Mouse (Mus musculus) liver, adult 2 months (tissue): ENCODE measurements at regions not wholly inside any gene's neighbourhood (a gene's known extent, or its start where the extent isn't known, plus 50 kb on each side); places are given as distances from the start of the nearest gene placed in this dataset.

Source experiments
- DNase-seq: peaks from one replicate; pipeline ENCODE4 v3.0.0-alpha.2; 2011; ENCODE audit warnings: low read depth, low spot score; ENCODE audit errors: extremely low read depth
- H3K27ac ChIP-seq: fragments of 200-500 bp; replicated peaks from 2 replicates; pipeline ENCODE4 v1.5.1; 2012; ENCODE audit warnings: low read depth, mild to moderate bottlenecking, control low read depth, inconsistent platforms, low read length; ENCODE audit not compliant: insufficient read depth
- H3K27me3 ChIP-seq: fragments of 200-500 bp; 2 replicates; pipeline ENCODE4 v1.6.1; 2012; ENCODE audit warnings: mild to moderate bottlenecking, moderate library complexity, low read length, inconsistent platforms; ENCODE audit not compliant: control insufficient read depth, insufficient read depth
- H3K36me3 ChIP-seq: fragments of 200-500 bp; 2 replicates; pipeline ENCODE4 v1.6.1; 2012; ENCODE audit warnings: low read length, inconsistent platforms; ENCODE audit not compliant: control insufficient read depth, insufficient read depth
- H3K4me1 ChIP-seq: fragments of 200-500 bp; 2 replicates; pipeline ENCODE4 v1.6.1; 2011; ENCODE audit warnings: low read length; ENCODE audit not compliant: control insufficient read depth, insufficient read depth
- H3K4me3 ChIP-seq: fragments of 200-500 bp; 2 replicates; pipeline ENCODE4 v1.5.1; 2011; ENCODE audit warnings: low read depth, mild to moderate bottlenecking, control low read depth, low read length, moderate library complexity; ENCODE audit not compliant: insufficient read depth
- H3K79me2 ChIP-seq: fragments of 200-500 bp; 2 replicates; pipeline ENCODE4 v1.6.1; 2012; ENCODE audit warnings: inconsistent platforms, mild to moderate bottlenecking, low read length, moderate library complexity; ENCODE audit not compliant: control insufficient read depth, insufficient read depth
- H3K9ac ChIP-seq: fragments of 200-500 bp; 2 replicates; pipeline ENCODE4 v1.6.1; 2012; ENCODE audit warnings: low read depth, mild to moderate bottlenecking, control low read depth, inconsistent platforms, low read length
- CTCF ChIP-seq: fragments of 200-500 bp; IDR thresholded peaks from 2 replicates; pipeline ENCODE4 v1.5.1; 2011; ENCODE audit warnings: low read depth, low read length, control low read depth
- POLR2A ChIP-seq: fragments of 200-500 bp; IDR thresholded peaks from 2 replicates; pipeline ENCODE4 v1.6.1; 2011; ENCODE audit warnings: low read length, control low read depth; ENCODE audit not compliant: insufficient read depth; ENCODE audit errors: extremely low read depth
- WGBS: fragments of 180-500 bp; shearing (Covaris S2); methylation state at CpG from one replicate; pipeline ENCODE4 v1.1.7; 2018; 5-methylcytosine and 5-hydroxymethylcytosine counted together

DNA sequence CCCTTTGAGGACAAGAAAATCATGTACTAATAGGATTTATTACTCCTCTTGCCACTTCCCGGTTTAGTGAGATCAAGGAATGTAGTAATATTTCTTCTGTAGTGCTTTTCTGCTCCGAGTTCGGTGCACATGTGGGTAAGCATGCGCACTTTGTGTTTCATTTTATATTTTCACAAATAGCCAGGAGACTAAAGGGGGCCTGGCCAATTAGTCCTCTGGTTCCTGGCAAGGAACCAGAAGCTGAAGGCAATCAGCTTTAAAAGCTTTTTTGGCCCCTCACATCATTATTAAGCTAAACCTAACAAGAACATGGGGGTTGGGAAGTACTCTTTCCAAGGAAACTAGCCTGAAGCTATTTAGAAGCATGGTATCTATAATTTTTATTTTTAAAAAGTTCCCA, 134.2 kb downstream of the Fzd1 start:
- H3K27ac ChIP-seq, result no peak overlapping the region
- no peaks in the 10 kb centered on the region for H3K4me1 ChIP-seq
- H3K9ac ChIP-seq, result no peak overlapping the region
- H3K4me3 ChIP-seq, result no peak overlapping the region
- no peaks in the 10 kb centered on the region for H3K27me3 ChIP-seq
- WGBS, result 87% methylated on average over 4 of the region's 4 CpGs
- H3K36me3 ChIP-seq, result no peaks in the 10 kb centered on the region
- no peaks in the 10 kb centered on the region for H3K79me2 ChIP-seq
- TF ChIP-seq POLR2A, result no peak
- no peak for DNase-seq

DNA sequence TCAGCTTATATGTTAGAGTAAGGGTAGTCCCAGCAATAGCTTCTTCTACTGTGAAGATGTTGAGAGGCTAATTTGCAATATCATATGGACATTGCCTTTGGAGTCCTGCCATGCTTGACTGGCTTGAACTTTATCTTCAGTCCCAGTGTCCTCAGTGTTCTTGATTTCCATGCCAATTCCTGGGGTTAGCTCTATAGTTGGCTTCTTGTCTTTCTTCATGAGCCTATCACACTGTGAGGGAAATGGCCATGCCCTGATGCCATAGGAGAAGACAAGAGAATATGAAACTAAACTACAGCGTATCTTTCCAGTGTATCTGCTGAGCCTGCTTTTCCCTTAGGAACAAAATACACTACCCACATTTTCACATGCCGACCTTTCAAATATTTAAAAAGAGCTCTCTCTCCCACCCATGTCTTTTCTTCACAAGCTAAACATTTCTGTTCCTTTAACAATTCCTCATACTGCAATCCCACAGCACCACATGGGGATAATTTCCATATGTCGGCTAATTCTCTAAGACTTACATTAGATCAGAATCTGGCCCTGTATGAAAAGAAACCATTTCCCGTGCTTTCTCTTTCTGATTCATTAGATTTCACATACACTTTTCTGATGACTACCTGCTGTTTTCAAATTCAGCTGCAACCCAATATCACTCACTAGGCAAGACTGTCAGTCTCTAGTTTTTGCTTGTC, 137.2 kb downstream of the Fzd1 start:
- no peak overlapping the region for H3K27ac ChIP-seq
- H3K36me3 ChIP-seq, result no peaks in the 10 kb centered on the region
- TF ChIP-seq CTCF, result no peak
- WGBS, result 91% methylated on average over 4 of the region's 4 CpGs
- no peaks in the 10 kb centered on the region for H3K79me2 ChIP-seq
- no peak overlapping the region for H3K4me3 ChIP-seq
- DNase-seq, result no peak
- H3K9ac ChIP-seq, result no peak overlapping the region
- no peaks in the 10 kb centered on the region for H3K4me1 ChIP-seq
- no peaks in the 10 kb centered on the region for H3K27me3 ChIP-seq

GRCm38 (mm10) chr5:4615233-4615632, 142.6 kb downstream of the Fzd1 start:
- no peak for DNase-seq
- no peak overlapping the region for H3K9ac ChIP-seq
- no peak overlapping the region for H3K4me3 ChIP-seq
- no peaks in the 10 kb centered on the region for H3K4me1 ChIP-seq
- H3K79me2 ChIP-seq, result no peaks in the 10 kb centered on the region
- H3K27me3 ChIP-seq, result no peaks in the 10 kb centered on the region
- 77% methylated on average over 2 of the region's 2 CpGs for WGBS
- TF ChIP-seq CTCF (no peak), POLR2A (no peak)
- no peaks in the 10 kb centered on the region for H3K36me3 ChIP-seq
- no peak overlapping the region for H3K27ac ChIP-seq

DNA sequence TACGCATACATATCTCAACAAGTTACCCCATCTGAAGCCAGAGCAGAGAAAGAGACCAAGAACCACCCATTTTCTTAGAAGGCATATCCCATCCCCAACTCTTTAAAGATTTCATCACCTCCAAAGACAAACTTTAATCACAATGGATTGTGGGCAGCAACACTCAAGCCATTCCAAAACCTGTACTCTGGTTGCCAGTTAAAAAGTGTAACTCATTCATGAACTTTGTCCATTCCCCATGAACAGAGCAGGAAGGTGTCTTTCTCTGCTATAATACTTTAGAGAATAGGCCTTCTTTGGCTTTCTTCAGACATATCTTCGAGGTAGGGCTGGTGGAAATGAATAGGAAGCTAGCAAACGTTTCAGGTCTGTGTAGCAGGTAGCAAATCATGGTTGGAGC, 160.4 kb downstream of the Fzd1 start:
- Histone ChIP-seq H3K79me2 (no peaks in the 10 kb centered on the region), H3K27me3 (no peaks in the 10 kb centered on the region), H3K4me1 (peaks cover 10% of the 10 kb centered on the region), H3K36me3 (no peaks in the 10 kb centered on the region), H3K4me3 (no peak overlapping the region), H3K27ac (no peak overlapping the region), H3K9ac (no peak overlapping the region)
- no peak for TF ChIP-seq POLR2A
- TF ChIP-seq CTCF, result no peak
- peak; percentile 45 for DNase-seq
- WGBS, result 87% methylated on average over 3 of the region's 3 CpGs

DNA sequence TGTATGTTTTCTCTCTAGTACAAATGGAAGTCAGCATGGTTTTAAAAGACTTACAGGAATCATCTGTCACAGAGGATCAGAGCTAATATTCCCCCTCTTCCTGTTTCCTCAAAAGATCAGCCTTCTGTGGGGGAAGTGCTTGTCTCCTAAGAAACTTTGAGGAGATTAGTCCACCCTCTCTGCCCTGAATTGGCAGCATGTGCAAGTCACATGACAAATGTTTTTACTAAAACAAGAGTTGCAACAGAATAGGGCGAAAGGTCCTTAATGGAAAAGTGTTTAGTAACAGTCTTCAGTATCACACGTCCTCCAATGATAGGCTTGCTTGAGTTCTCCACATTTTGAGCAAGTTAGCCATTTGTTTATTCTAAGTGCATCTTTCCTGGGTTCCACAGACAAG, 162.8 kb downstream of the Fzd1 start:
- Histone ChIP-seq H3K4me3 (no peak overlapping the region), H3K27ac (no peak overlapping the region), H3K4me1 (peaks cover 10% of the 10 kb centered on the region), H3K27me3 (no peaks in the 10 kb centered on the region), H3K79me2 (no peaks in the 10 kb centered on the region), H3K9ac (no peak overlapping the region), H3K36me3 (no peaks in the 10 kb centered on the region)
- WGBS, result 0% methylated on average over 2 of the region's 2 CpGs
- peak; percentile 95 for DNase-seq
- TF ChIP-seq CTCF (no peak), POLR2A (no peak)

- Histone ChIP-seq H3K4me3 (no peak overlapping the region), H3K27ac (no peak overlapping the region), H3K36me3 (no peaks in the 10 kb centered on the region), H3K9ac (no peak overlapping the region), H3K27me3 (no peaks in the 10 kb centered on the region), H3K79me2 (no peaks in the 10 kb centered on the region), H3K4me1 (peaks cover 10% of the 10 kb centered on the region)
- no peak for TF ChIP-seq POLR2A
- no peak for TF ChIP-seq CTCF
- DNase-seq, result peak; percentile 88
- 25% methylated on average over 2 of the region's 2 CpGs for WGBS
Observed at GRCm38 (mm10) chr5:4594562-4594961, 163.3 kb downstream of the Fzd1 start.
